Mouse (Mus musculus): ENCODE measurements at regions not wholly inside any gene's neighbourhood (a gene's known extent, or its start where the extent isn't known, plus 50 kb on each side); places are given as distances from the start of the nearest gene placed in this dataset.

GRCm38 (mm10) chr7:124610437-124610836 lies 627.8 kb downstream of the Hs3st4 start:
- no peak for TF ChIP-seq CTCF (conservative IDR thresholded peaks at IDR 0.05; ENCODE audit: low read length)
- TF ChIP-seq POU5F1 (IDR thresholded peaks at IDR 0.05; ENCODE audit: borderline replicate concordance, low read length): no peak
- no peak for TF ChIP-seq NANOG (IDR thresholded peaks at IDR 0.05; ENCODE audit: borderline replicate concordance, low read length)
